Mouse (Mus musculus) ES-Bruce4 (cell line): ENCODE results near the gene Inafm1. TPM values are rescaled to one million over a fixed set of nuclear protein-coding genes. Genes with fewer than 3 reads are reported as not detected.
A peak's percentile ranks its signal among the peaks of the same experiment; 100 is the strongest.

ENCODE experiments used
- H3K27ac ChIP-seq: 2 replicates; pipeline ENCODE4 v1.5.1; 2012; ENCODE audit warnings: low read length, inconsistent platforms; ENCODE audit not compliant: insufficient read depth
- H3K27me3 ChIP-seq: 2 replicates; pipeline ENCODE4 v1.6.1; 2012; ENCODE audit warnings: mild to moderate bottlenecking, low read length, inconsistent platforms; ENCODE audit not compliant: control insufficient read depth, poor library complexity, insufficient read depth, severe bottlenecking
- H3K36me3 ChIP-seq: 2 replicates; pipeline ENCODE4 v1.6.1; 2012; ENCODE audit warnings: inconsistent platforms, mild to moderate bottlenecking, low read length, moderate library complexity; ENCODE audit not compliant: control insufficient read depth, poor library complexity, insufficient read depth, severe bottlenecking
- H3K4me1 ChIP-seq: one replicate; pipeline ENCODE4 v1.8.1; 2011; ENCODE audit warnings: low read length; ENCODE audit not compliant: control insufficient read depth, insufficient read depth
- H3K4me3 ChIP-seq: 2 replicates; pipeline ENCODE4 v1.5.1; 2011; ENCODE audit warnings: low read depth, mild to moderate bottlenecking, low read length
- H3K9ac ChIP-seq: 2 replicates; pipeline ENCODE4 v1.6.1; 2012; ENCODE audit warnings: low read depth, mild to moderate bottlenecking, inconsistent platforms; ENCODE audit not compliant: poor library complexity, severe bottlenecking
- H3K9me3 ChIP-seq: replicated peaks from 2 replicates; pipeline ENCODE4 v1.6.1; 2012; ENCODE audit warnings: mild to moderate bottlenecking, low read length, inconsistent platforms; ENCODE audit not compliant: control insufficient read depth, poor library complexity, insufficient read depth, severe bottlenecking
- CTCF ChIP-seq: IDR thresholded peaks from one replicate; pipeline ENCODE4 v1.8.1; 2011; ENCODE audit warnings: low read depth, low read length
- EP300 ChIP-seq: IDR thresholded peaks from 2 replicates; pipeline ENCODE4 v1.6.1; 2011; ENCODE audit warnings: low read depth, low read length; ENCODE audit not compliant: insufficient read depth
- POLR2A ChIP-seq: IDR thresholded peaks from one replicate; pipeline ENCODE4 v1.8.1; 2011; ENCODE audit warnings: low read length; ENCODE audit not compliant: insufficient read depth
- polyA plus RNA-seq: library from polyadenylated mRNA; stranded (reverse); fragments of >200 nt; gene quantifications from 2 replicates; pipeline ENCODE4 v1.2.4, GENCODE M21; 2011; ENCODE audit warnings: low read depth; ENCODE audit not compliant: missing spikeins, insufficient read depth, insufficient read length

Inafm1 gene
- polyA plus RNA-seq, 1 experiment: 4.6 TPM

- Histone ChIP-seq H3K9ac (0 out of 2 replicates have a peak overlapping the region, but pooled peaks have one; percentile 46), H3K27me3 (no peaks in the 10 kb centered on the region), H3K36me3 (no peaks in the 10 kb centered on the region), H3K9me3 (no peaks in the 10 kb centered on the region), H3K4me3 (no peak overlapping the region), H3K27ac (no peak overlapping the region), H3K4me1 (peaks cover 1% of the 10 kb centered on the region)
- TF ChIP-seq POLR2A (no peak), CTCF (no peak), EP300 (no peak)
These were observed 25.5 kb upstream of the Inafm1 start for GRCm38 (mm10) chr7:16298927-16299326.

DNA sequence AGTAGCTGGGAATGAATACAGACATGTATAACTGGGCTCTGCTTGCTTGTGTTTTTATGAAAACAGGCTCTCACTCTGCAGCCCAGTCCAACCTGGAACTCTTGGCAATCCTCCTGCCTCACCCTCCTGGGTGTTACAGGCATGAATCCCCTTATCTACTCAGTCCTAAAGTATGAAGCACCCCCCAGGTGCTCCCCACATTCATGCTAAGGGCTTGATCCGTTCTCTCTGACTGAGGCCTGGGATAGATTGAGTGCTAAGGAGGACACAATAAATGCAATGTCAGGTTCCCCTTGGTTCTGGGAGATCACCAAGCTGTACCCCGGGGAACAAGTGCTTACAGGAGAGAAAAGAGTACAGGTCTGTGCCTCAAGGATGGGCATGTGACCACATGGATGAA, 24.2 kb upstream of the Inafm1 start:
- Histone ChIP-seq H3K9me3 (no peaks in the 10 kb centered on the region), H3K27me3 (no peaks in the 10 kb centered on the region), H3K27ac (0 out of 2 replicates have a peak overlapping the region, but pooled peaks have one; percentile 8), H3K4me3 (no peak overlapping the region), H3K4me1 (peaks cover 1% of the 10 kb centered on the region), H3K9ac (peak overlapping the region; percentile 57; the same call in 1 of the 2 replicates), H3K36me3 (no peaks in the 10 kb centered on the region)
- TF ChIP-seq CTCF (no peak), EP300 (no peak), POLR2A (no peak)

GRCm38 (mm10) chr7:16296766-16297390, 23.5 kb upstream of the Inafm1 start:
- Histone ChIP-seq H3K36me3 (no peaks in the 10 kb centered on the region), H3K27me3 (no peaks in the 10 kb centered on the region), H3K4me3 (peak overlapping the region; percentile 49), H3K27ac (peak overlapping the region; percentile 55), H3K4me1 (peaks cover 1% of the 10 kb centered on the region), H3K9ac (peak overlapping the region; percentile 57; the same call in 1 of the 2 replicates), H3K9me3 (no peaks in the 10 kb centered on the region)
- TF ChIP-seq EP300 (peak; percentile 45; the same call in 1 of the 2 replicates), CTCF (no peak)

- Histone ChIP-seq H3K36me3 (no peaks in the 10 kb centered on the region), H3K9me3 (no peaks in the 10 kb centered on the region), H3K27me3 (no peaks in the 10 kb centered on the region), H3K27ac (peak overlapping the region; percentile 5), H3K4me1 (peaks cover 1% of the 10 kb centered on the region), H3K4me3 (no peak overlapping the region), H3K9ac (no peak overlapping the region)
- TF ChIP-seq EP300: no peak
- no peak for TF ChIP-seq POLR2A
- no peak for TF ChIP-seq CTCF
These were observed 22.7 kb upstream of the Inafm1 start for GRCm38 (mm10) chr7:16296146-16296545.

DNA sequence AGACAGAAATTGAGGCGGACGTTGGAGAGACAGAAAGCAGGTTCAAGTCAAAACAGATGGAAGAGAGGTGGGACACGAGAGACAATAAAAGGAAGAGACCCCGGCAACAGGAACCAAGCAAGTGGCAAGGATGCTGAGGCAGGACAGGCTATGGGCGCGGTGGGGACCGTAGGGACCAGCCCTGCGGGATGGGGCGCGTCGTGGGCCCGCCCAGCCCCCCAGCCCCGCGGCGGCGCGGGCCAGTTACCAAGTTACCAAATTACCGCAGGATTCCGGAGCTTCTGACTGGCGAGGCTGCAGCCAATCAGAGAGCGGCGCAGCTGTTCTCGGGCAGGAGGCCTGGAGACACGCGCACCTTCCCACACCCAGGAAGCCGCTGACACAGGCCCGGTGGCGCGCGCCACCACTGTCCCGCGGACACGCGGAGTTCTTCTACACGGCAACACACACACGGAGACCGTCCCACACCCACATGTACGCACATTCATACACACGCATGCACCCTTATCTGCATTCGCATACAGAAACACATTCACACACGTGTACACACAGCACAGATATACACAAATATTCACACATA, 22.0 kb upstream of the Inafm1 start:
- H3K27me3 ChIP-seq: no peaks in the 10 kb centered on the region
- peak overlapping the region; percentile 70 for H3K9ac ChIP-seq
- TF ChIP-seq EP300: 0 out of 2 replicates have a peak, but pooled peaks have one; percentile 28
- no peak for TF ChIP-seq CTCF
- H3K4me1 ChIP-seq: peaks cover under 1% of the 10 kb centered on the region
- peak overlapping the region; percentile 90 for H3K27ac ChIP-seq
- H3K4me3 ChIP-seq: peak overlapping the region; percentile 70
- H3K36me3 ChIP-seq: no peaks in the 10 kb centered on the region
- H3K9me3 ChIP-seq: no peaks in the 10 kb centered on the region

DNA sequence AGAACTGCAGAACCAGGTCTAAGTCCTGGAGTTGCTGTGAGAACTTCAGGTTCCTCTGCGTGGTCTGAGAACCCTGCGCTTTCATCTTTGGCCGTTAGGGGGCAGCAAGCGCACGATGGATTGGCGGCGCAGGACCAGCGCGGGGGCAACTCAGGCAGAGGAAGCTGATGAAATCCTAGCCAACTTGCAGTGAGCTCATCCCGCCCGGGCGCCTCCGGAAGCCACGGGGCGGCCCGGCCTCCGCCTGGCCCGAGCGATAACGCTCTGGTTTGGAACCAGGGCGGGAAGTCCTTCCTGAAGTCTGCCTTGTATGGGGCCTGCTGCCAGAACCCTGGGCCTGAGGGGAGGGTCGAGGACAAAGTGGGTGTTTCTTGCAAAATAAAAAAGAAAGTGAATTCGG, 21.4 kb upstream of the Inafm1 start:
- Histone ChIP-seq H3K4me3 (peak overlapping the region; percentile 70), H3K36me3 (no peaks in the 10 kb centered on the region), H3K9ac (peak overlapping the region; percentile 70), H3K9me3 (no peaks in the 10 kb centered on the region), H3K4me1 (no peaks in the 10 kb centered on the region), H3K27ac (peak overlapping the region; percentile 90), H3K27me3 (no peaks in the 10 kb centered on the region)
- TF ChIP-seq EP300 (peak; percentile 58; the same call in 1 of the 2 replicates), CTCF (peak; percentile 96), POLR2A (no peak)
